Mouse (Mus musculus): ENCODE results near the gene Olfr1025-ps1. TPM values are rescaled to one million over a fixed set of nuclear protein-coding genes. Genes with fewer than 3 reads are reported as not detected.

The Olfr1025-ps1 gene
- not detected in 2 replicates for polyA plus RNA-seq (2012; rRNA removed)

DNA sequence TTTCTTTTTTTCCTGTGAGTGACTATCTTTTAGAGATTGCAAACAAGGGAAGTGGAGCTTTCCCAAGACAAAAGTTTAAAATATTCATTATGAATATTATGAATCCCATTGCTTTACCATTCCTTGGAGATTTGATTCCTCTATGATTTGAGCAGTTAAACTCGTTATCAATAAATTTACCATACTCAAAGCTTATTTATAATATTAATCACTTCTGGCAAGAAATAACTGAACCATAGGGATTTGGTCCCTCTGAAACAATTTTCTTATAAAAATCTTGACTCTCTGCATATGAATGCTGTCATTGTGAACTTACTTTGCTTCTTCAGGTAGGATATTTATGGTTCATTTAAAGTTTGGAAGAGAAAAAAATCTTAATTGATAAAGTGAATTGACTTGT, at the start of gene Olfr1025-ps1:
TSS of gene Olfr1025-ps1 (plus strand) at position 301 of the 400 bp plus-strand sequence.
- no peak for TF ChIP-seq CTCF (IDR thresholded peaks at IDR 0.05; ENCODE audit: borderline replicate concordance, control insufficient read depth, extremely low read depth, insufficient read depth, low read length, poor library complexity)
- TF ChIP-seq POLR2A (IDR thresholded peaks at IDR 0.05; ENCODE audit: control insufficient read depth, extremely low read depth, insufficient read depth, low read length, poor library complexity) = no peak
- no peaks in the 10 kb centered on the region for H3K36me3 ChIP-seq (ENCODE audit: control insufficient read depth, insufficient read depth, low read length)
- no peak for DNase-seq
- H3K27me3 ChIP-seq (ENCODE audit: control insufficient read depth, insufficient read depth, low read length) = no peaks in the 10 kb centered on the region
- WGBS = 65% methylated on average over 1 of the region's 1 CpGs
- H3K27ac ChIP-seq (ENCODE audit: control insufficient read depth, insufficient read depth, low read length) = no peak within 1 kb of the TSS
- H3K4me3 ChIP-seq (ENCODE audit: control insufficient read depth, insufficient read depth, low read length) = no peak within 1 kb of the TSS
- H3K4me1 ChIP-seq (replicated peaks; ENCODE audit: control insufficient read depth, insufficient read depth, low read length) = no peaks in the 10 kb centered on the region

DNA sequence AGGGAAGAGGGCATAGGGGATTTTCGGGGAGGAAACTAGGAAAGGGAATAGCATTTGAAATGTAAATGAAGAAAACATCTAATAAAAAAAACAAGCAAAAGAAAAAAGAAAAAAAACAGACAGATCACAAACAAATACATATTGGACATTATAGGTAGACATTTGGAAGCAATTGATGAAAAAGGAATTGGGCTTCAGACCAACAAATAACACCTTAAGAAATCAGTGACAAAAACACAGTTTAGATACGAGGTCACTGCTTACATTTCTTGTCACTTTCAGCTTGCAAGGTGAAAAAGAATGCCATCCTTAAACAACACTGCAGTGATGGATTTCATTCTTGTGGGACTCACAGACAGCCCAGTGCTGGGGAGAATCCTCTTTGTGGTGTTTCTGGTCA, 46.7 kb upstream of the Olfr1025-ps1 start, which contains the start of gene Olfr1022:
TSS of gene Olfr1022 (plus strand) at position 301 of the 400 bp plus-strand sequence.
- H3K27me3 ChIP-seq (ENCODE audit: control insufficient read depth, insufficient read depth, low read length) = no peaks in the 10 kb centered on the region
- H3K4me3 ChIP-seq (ENCODE audit: control insufficient read depth, insufficient read depth, low read length) = no peak within 1 kb of the TSS
- H3K4me1 ChIP-seq (replicated peaks; ENCODE audit: control insufficient read depth, insufficient read depth, low read length) = no peaks in the 10 kb centered on the region
- no peak within 1 kb of the TSS for H3K27ac ChIP-seq (ENCODE audit: control insufficient read depth, insufficient read depth, low read length)
- TF ChIP-seq CTCF (IDR thresholded peaks at IDR 0.05; ENCODE audit: borderline replicate concordance, control insufficient read depth, extremely low read depth, insufficient read depth, low read length, poor library complexity) = no peak
- no peak for TF ChIP-seq POLR2A (IDR thresholded peaks at IDR 0.05; ENCODE audit: control insufficient read depth, extremely low read depth, insufficient read depth, low read length, poor library complexity)
- WGBS = 68% methylated on average over 2 of the region's 2 CpGs
- DNase-seq = no peak
- no peaks in the 10 kb centered on the region for H3K36me3 ChIP-seq (ENCODE audit: control insufficient read depth, insufficient read depth, low read length)

DNA sequence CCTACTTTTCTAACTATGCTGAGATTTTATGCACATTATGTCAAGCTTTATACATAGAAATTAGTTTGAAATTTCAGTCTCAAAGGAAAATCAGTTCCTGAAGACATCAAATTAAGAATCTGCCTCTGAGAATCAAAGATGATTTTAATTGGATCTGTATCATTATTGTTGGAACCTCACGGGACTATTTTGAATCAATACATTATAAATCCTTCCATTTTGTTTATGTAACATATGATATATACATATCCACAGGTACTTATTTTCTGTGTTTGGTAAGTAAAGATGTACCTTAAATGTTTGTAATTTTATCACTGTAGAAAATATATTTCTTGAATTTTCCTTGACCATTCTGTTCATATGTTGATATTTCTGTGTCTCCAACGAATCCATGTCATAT, 29.7 kb upstream of the Olfr1025-ps1 start, which contains the start of gene Olfr1023:
TSS of gene Olfr1023 (plus strand) at position 301 of the 400 bp plus-strand sequence.
- DNase-seq = no peak
- no peaks in the 10 kb centered on the region for H3K4me1 ChIP-seq (replicated peaks; ENCODE audit: control insufficient read depth, insufficient read depth, low read length)
- TF ChIP-seq CTCF (IDR thresholded peaks at IDR 0.05; ENCODE audit: borderline replicate concordance, control insufficient read depth, extremely low read depth, insufficient read depth, low read length, poor library complexity) (no peak), POLR2A (IDR thresholded peaks at IDR 0.05; ENCODE audit: control insufficient read depth, extremely low read depth, insufficient read depth, low read length, poor library complexity) (no peak)
- no peaks in the 10 kb centered on the region for H3K27me3 ChIP-seq (ENCODE audit: control insufficient read depth, insufficient read depth, low read length)
- 70% methylated on average over 2 of the region's 2 CpGs for WGBS
- no peaks in the 10 kb centered on the region for H3K36me3 ChIP-seq (ENCODE audit: control insufficient read depth, insufficient read depth, low read length)
- no peak within 1 kb of the TSS for H3K4me3 ChIP-seq (ENCODE audit: control insufficient read depth, insufficient read depth, low read length)
- H3K27ac ChIP-seq (ENCODE audit: control insufficient read depth, insufficient read depth, low read length) = no peak within 1 kb of the TSS

DNA sequence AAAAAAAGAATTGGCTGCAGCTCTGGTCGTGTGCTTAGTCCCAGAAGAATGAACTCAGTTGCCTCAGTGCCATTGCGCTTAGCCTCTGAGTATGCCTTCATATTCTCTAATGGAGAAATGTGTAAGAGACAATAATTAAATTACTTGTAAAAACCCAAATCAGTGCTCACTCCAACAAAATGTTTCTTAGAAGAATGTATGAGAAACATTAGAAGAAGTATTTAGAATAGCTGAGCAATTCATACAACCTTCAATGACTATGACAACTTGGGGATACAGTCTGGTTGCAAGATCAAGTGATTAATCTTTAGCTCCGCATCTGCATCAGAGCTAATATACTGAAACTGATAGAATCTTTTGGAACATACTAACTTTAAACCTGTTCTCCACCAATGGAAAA, 10.0 kb upstream of the Olfr1025-ps1 start, which contains the start of gene Olfr1024:
TSS of gene Olfr1024 (minus strand) at position 101 of the 400 bp plus-strand sequence.
- WGBS = 89% methylated on average over 3 of the region's 3 CpGs
- Histone ChIP-seq H3K36me3 (ENCODE audit: control insufficient read depth, insufficient read depth, low read length) (no peaks in the 10 kb centered on the region), H3K27me3 (ENCODE audit: control insufficient read depth, insufficient read depth, low read length) (no peaks in the 10 kb centered on the region), H3K27ac (ENCODE audit: control insufficient read depth, insufficient read depth, low read length) (no peak within 1 kb of the TSS), H3K4me3 (ENCODE audit: control insufficient read depth, insufficient read depth, low read length) (no peak within 1 kb of the TSS), H3K4me1 (replicated peaks; ENCODE audit: control insufficient read depth, insufficient read depth, low read length) (no peaks in the 10 kb centered on the region)
- DNase-seq = no peak
- no peak for TF ChIP-seq POLR2A (IDR thresholded peaks at IDR 0.05; ENCODE audit: control insufficient read depth, extremely low read depth, insufficient read depth, low read length, poor library complexity)
- no peak for TF ChIP-seq CTCF (IDR thresholded peaks at IDR 0.05; ENCODE audit: borderline replicate concordance, control insufficient read depth, extremely low read depth, insufficient read depth, low read length, poor library complexity)

DNA sequence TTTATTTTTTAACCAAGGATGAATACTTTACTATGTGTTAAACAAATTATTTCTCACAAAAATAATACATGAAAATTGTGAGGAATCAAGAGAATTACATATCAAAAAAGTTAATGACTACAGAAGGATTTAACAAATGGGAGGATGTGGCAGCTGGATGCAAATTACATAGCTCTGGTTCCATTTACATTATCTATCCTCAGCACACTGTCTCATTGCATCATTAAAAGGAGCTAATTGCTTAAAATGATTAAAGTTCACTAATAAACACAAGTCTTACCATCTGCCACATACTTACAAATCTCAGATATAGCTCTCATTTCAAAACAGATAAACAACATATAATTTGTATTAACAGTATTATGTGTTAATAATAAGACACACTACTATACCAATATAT, 1.8 kb upstream of the Olfr1025-ps1 start:
- no peak for DNase-seq
- Histone ChIP-seq H3K4me1 (replicated peaks; ENCODE audit: control insufficient read depth, insufficient read depth, low read length) (no peaks in the 10 kb centered on the region), H3K27ac (ENCODE audit: control insufficient read depth, insufficient read depth, low read length) (no peak overlapping the region), H3K4me3 (ENCODE audit: control insufficient read depth, insufficient read depth, low read length) (no peak overlapping the region), H3K36me3 (ENCODE audit: control insufficient read depth, insufficient read depth, low read length) (no peaks in the 10 kb centered on the region), H3K27me3 (ENCODE audit: control insufficient read depth, insufficient read depth, low read length) (no peaks in the 10 kb centered on the region)
- TF ChIP-seq POLR2A (IDR thresholded peaks at IDR 0.05; ENCODE audit: control insufficient read depth, extremely low read depth, insufficient read depth, low read length, poor library complexity) (no peak), CTCF (IDR thresholded peaks at IDR 0.05; ENCODE audit: borderline replicate concordance, control insufficient read depth, extremely low read depth, insufficient read depth, low read length, poor library complexity) (no peak)

DNA sequence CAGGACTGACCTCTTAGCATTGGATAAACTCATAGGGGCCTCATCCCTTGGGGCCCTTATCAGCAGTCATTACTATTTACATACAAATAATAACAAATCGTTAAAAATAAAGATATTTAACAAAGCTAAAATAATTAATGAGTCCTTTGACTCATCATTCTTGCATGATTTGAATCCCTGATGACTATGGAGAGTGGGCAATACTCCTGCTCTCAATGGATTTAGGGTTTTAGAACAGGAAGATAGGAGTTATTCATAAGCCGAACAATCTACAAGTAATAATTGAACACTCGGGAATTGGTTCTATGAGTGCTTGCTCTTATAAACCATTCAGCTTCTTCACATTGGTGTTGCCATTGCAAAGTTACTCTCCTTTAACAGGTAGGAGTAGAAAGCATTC, 6.3 kb downstream of the Olfr1025-ps1 start, which contains the start of gene Olfr1026:
TSS of gene Olfr1026 (plus strand) at position 301 of the 400 bp plus-strand sequence.
- TF ChIP-seq POLR2A (IDR thresholded peaks at IDR 0.05; ENCODE audit: control insufficient read depth, extremely low read depth, insufficient read depth, low read length, poor library complexity) (no peak), CTCF (IDR thresholded peaks at IDR 0.05; ENCODE audit: borderline replicate concordance, control insufficient read depth, extremely low read depth, insufficient read depth, low read length, poor library complexity) (no peak)
- Histone ChIP-seq H3K4me1 (replicated peaks; ENCODE audit: control insufficient read depth, insufficient read depth, low read length) (no peaks in the 10 kb centered on the region), H3K27ac (ENCODE audit: control insufficient read depth, insufficient read depth, low read length) (no peak within 1 kb of the TSS), H3K27me3 (ENCODE audit: control insufficient read depth, insufficient read depth, low read length) (no peaks in the 10 kb centered on the region), H3K4me3 (ENCODE audit: control insufficient read depth, insufficient read depth, low read length) (no peak within 1 kb of the TSS), H3K36me3 (ENCODE audit: control insufficient read depth, insufficient read depth, low read length) (no peaks in the 10 kb centered on the region)
- DNase-seq = no peak
- 93% methylated on average over 3 of the region's 3 CpGs for WGBS

DNA sequence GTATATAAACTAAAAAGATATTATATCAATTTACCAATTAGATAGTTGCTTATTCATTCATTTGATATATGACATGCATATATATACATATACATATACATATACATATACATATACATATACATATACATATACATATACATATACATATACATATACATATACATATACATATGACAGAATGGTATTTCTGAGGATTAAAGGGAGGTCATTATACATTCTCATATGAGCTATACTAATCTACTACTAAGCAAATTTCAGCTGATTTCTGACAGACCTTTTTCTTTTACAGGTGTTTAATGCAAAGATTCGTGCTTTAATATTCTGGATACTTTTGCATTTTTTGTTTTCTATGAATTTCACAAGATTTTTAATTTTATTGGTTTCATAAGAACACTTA, 35.1 kb downstream of the Olfr1025-ps1 start, which contains the start of gene Olfr1028:
TSS of gene Olfr1028 (plus strand) at position 301 of the 400 bp plus-strand sequence.
- DNase-seq = no peak
- H3K27ac ChIP-seq (ENCODE audit: control insufficient read depth, insufficient read depth, low read length) = no peak within 1 kb of the TSS
- TF ChIP-seq POLR2A (IDR thresholded peaks at IDR 0.05; ENCODE audit: control insufficient read depth, extremely low read depth, insufficient read depth, low read length, poor library complexity) (no peak), CTCF (IDR thresholded peaks at IDR 0.05; ENCODE audit: borderline replicate concordance, control insufficient read depth, extremely low read depth, insufficient read depth, low read length, poor library complexity) (no peak)
- H3K4me1 ChIP-seq (replicated peaks; ENCODE audit: control insufficient read depth, insufficient read depth, low read length) = no peaks in the 10 kb centered on the region
- H3K36me3 ChIP-seq (ENCODE audit: control insufficient read depth, insufficient read depth, low read length) = no peaks in the 10 kb centered on the region
- WGBS = 88% methylated on average over 1 of the region's 1 CpGs
- no peaks in the 10 kb centered on the region for H3K27me3 ChIP-seq (ENCODE audit: control insufficient read depth, insufficient read depth, low read length)
- H3K4me3 ChIP-seq (ENCODE audit: control insufficient read depth, insufficient read depth, low read length) = no peak within 1 kb of the TSS
